Mouse (Mus musculus): Measurements from ENCODE around the gene Tyw1. TPM values are rescaled to one million over a fixed set of nuclear protein-coding genes. Genes with fewer than 3 reads are reported as not detected.

Tyw1 gene
- polyA plus RNA-seq, 1 experiment from 2014 or later: 30.2 TPM

DNA sequence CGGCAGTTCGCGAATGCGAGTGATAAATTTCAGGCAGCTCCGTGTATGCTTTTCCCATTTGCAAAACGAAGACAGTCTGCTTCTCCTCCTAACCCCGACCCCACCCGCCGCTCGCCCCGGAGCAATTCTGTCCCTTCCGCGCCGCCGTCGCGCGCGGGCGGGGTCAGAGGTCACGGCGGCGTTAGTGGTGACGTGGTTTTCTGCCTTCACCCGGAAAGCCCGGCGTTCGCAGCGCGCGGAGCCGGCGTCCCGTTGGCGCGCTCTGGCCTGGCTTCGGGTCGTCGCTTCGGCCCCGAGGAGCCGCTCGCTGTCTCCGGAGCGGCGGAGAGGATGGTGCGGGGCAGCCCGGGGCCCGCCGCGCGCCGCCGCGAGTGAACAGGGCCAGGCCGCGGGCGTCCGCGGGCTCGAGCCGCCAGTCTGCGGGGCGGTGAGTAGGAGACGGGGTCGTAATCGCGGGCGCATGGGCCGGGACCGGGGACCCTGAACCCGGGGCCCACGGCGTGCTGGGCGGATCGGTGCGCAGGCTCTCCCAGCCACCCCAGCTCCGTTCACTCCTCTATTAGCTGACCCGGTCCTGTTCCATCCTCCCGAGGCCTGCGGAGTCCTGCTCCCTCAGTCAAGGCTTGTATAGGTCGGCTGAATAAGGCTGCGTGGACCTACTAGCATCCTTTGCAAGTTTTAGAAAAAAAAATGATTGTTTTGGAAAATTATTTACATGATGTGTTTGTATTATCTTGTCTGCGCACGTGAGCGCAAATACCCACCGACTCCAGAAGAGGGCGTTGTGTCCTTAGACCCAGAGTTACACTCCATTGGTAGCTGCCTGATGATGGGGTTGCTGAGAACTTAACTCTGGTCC, 33.0 kb upstream of the Tyw1 start:
- peak; percentile 85 for ATAC-seq (ENCODE audit: low FRiP score, low TSS enrichment)
- peaks cover 16% of the 10 kb centered on the region for H3K4me1 ChIP-seq (ENCODE audit: control insufficient read depth, insufficient read depth, low read length)
- peak overlapping the region; percentile 63 for H3K4me2 ChIP-seq (replicated peaks; ENCODE audit: low read depth, low read length)
- H3K9ac ChIP-seq (ENCODE audit: low read depth, low read length): peak overlapping the region; percentile 97
- peak overlapping the region; percentile 99 for H3K4me3 ChIP-seq (ENCODE audit: low read length)
- no peaks in the 10 kb centered on the region; the same call in 1 of the 2 replicates for H3K36me3 ChIP-seq (ENCODE audit: control insufficient read depth, insufficient read depth, low read length)
- WGBS: under 1% methylated on average over 68 of the region's 88 CpGs
- no peaks in the 10 kb centered on the region; the same call in 1 of the 2 replicates for H3K9me3 ChIP-seq (ENCODE audit: control insufficient read depth, low read length)
- no peaks in the 10 kb centered on the region for H3K27me3 ChIP-seq (ENCODE audit: control insufficient read depth, insufficient read depth, low read length)
- peak overlapping the region; percentile 88 for H3K27ac ChIP-seq (ENCODE audit: low read depth, low read length)

GRCm38 (mm10) chr5:130226790-130227189, 28.6 kb upstream of the Tyw1 start:
- Histone ChIP-seq H3K36me3 (ENCODE audit: control insufficient read depth, insufficient read depth, low read length) (peaks cover 25% of the 10 kb centered on the region), H3K4me1 (ENCODE audit: control insufficient read depth, insufficient read depth, low read length) (peaks cover 10% of the 10 kb centered on the region), H3K9me3 (ENCODE audit: control insufficient read depth, low read length) (no peaks in the 10 kb centered on the region), H3K4me2 (replicated peaks; ENCODE audit: low read depth, low read length) (no peak overlapping the region), H3K4me3 (ENCODE audit: low read length) (no peak overlapping the region), H3K27me3 (ENCODE audit: control insufficient read depth, insufficient read depth, low read length) (no peaks in the 10 kb centered on the region), H3K27ac (ENCODE audit: low read depth, low read length) (no peak overlapping the region), H3K9ac (ENCODE audit: low read depth, low read length) (no peak overlapping the region)
- ATAC-seq (ENCODE audit: low FRiP score, low TSS enrichment): no peak
- WGBS: 95% methylated on average over 3 of the region's 3 CpGs

DNA sequence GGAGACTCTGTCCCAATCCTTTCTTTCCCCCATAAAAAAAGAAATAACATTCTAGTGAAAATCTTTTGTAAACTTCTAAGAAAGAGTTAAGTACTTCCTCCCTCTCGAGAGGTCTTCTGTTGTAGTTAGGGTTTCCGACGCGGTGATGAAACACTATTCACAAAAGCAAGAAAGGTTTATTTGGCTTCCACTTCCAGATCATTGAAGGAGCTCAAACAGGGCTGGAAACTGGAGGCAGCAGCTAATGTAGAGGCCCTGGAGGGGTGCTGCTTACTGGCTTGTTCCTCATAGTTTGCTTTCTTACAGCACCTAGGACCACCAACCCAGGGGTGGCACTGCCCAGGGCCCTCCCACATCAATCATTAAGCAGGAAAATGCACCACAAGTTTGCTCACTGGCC, 27.3 kb upstream of the Tyw1 start:
- 61% methylated on average over 4 of the region's 4 CpGs for WGBS
- no peak overlapping the region for H3K27ac ChIP-seq (ENCODE audit: low read depth, low read length)
- H3K9me3 ChIP-seq (ENCODE audit: control insufficient read depth, low read length): no peaks in the 10 kb centered on the region
- ATAC-seq (ENCODE audit: low FRiP score, low TSS enrichment): no peak
- no peaks in the 10 kb centered on the region for H3K27me3 ChIP-seq (ENCODE audit: control insufficient read depth, insufficient read depth, low read length)
- H3K36me3 ChIP-seq (ENCODE audit: control insufficient read depth, insufficient read depth, low read length): peaks cover 38% of the 10 kb centered on the region
- no peak overlapping the region for H3K4me2 ChIP-seq (replicated peaks; ENCODE audit: low read depth, low read length)
- H3K4me1 ChIP-seq (ENCODE audit: control insufficient read depth, insufficient read depth, low read length): peaks cover 8% of the 10 kb centered on the region
- H3K9ac ChIP-seq (ENCODE audit: low read depth, low read length): no peak overlapping the region
- H3K4me3 ChIP-seq (ENCODE audit: low read length): no peak overlapping the region

GRCm38 (mm10) chr5:130236302-130236701, 19.1 kb upstream of the Tyw1 start:
- no peaks in the 10 kb centered on the region for H3K9me3 ChIP-seq (ENCODE audit: control insufficient read depth, low read length)
- no peaks in the 10 kb centered on the region for H3K27me3 ChIP-seq (ENCODE audit: control insufficient read depth, insufficient read depth, low read length)
- ATAC-seq (ENCODE audit: low FRiP score, low TSS enrichment): no peak
- no peak overlapping the region for H3K4me2 ChIP-seq (replicated peaks; ENCODE audit: low read depth, low read length)
- WGBS: 90% methylated on average over 8 of the region's 8 CpGs
- H3K4me3 ChIP-seq (ENCODE audit: low read length): no peak overlapping the region
- no peak overlapping the region for H3K9ac ChIP-seq (ENCODE audit: low read depth, low read length)
- H3K36me3 ChIP-seq (ENCODE audit: control insufficient read depth, insufficient read depth, low read length): peaks cover 94% of the 10 kb centered on the region
- H3K4me1 ChIP-seq (ENCODE audit: control insufficient read depth, insufficient read depth, low read length): no peaks in the 10 kb centered on the region
- H3K27ac ChIP-seq (ENCODE audit: low read depth, low read length): no peak overlapping the region

GRCm38 (mm10) chr5:130239236-130239635, 16.2 kb upstream of the Tyw1 start:
- no peak overlapping the region for H3K27ac ChIP-seq (ENCODE audit: low read depth, low read length)
- no peaks in the 10 kb centered on the region for H3K27me3 ChIP-seq (ENCODE audit: control insufficient read depth, insufficient read depth, low read length)
- no peak overlapping the region for H3K4me2 ChIP-seq (replicated peaks; ENCODE audit: low read depth, low read length)
- H3K9me3 ChIP-seq (ENCODE audit: control insufficient read depth, low read length): no peaks in the 10 kb centered on the region
- H3K9ac ChIP-seq (ENCODE audit: low read depth, low read length): no peak overlapping the region
- ATAC-seq (ENCODE audit: low FRiP score, low TSS enrichment): no peak
- no peak overlapping the region for H3K4me3 ChIP-seq (ENCODE audit: low read length)
- H3K36me3 ChIP-seq (ENCODE audit: control insufficient read depth, insufficient read depth, low read length): peaks cover 92% of the 10 kb centered on the region
- H3K4me1 ChIP-seq (ENCODE audit: control insufficient read depth, insufficient read depth, low read length): no peaks in the 10 kb centered on the region
- 89% methylated on average over 7 of the region's 7 CpGs for WGBS

DNA sequence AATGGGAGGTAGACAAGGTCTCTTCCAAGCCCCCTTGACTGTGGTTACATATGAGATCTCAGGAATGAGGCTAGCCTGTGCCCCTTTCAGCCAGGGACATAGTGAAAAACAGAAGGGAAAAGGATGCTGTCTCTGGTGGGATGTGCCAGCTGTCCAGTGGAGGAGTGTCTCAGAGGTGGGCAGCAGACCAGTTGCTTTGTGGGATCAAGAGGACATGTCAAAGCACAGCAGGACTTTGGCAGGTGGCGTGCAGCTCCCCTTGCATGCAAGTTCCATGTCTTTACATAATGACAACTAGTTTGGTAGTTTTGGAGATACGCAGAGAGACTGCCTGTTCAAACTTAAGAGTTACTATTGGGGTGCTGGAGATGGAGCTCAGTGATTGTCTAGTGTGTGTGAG, 15.6 kb upstream of the Tyw1 start:
- Histone ChIP-seq H3K4me2 (replicated peaks; ENCODE audit: low read depth, low read length) (no peak overlapping the region), H3K36me3 (ENCODE audit: control insufficient read depth, insufficient read depth, low read length) (peaks cover 92% of the 10 kb centered on the region), H3K9me3 (ENCODE audit: control insufficient read depth, low read length) (no peaks in the 10 kb centered on the region), H3K27ac (ENCODE audit: low read depth, low read length) (no peak overlapping the region), H3K27me3 (ENCODE audit: control insufficient read depth, insufficient read depth, low read length) (no peaks in the 10 kb centered on the region), H3K4me3 (ENCODE audit: low read length) (no peak overlapping the region), H3K9ac (ENCODE audit: low read depth, low read length) (no peak overlapping the region), H3K4me1 (ENCODE audit: control insufficient read depth, insufficient read depth, low read length) (no peaks in the 10 kb centered on the region)
- ATAC-seq (ENCODE audit: low FRiP score, low TSS enrichment): no peak
- WGBS: 97% methylated on average over 2 of the region's 2 CpGs

- Histone ChIP-seq H3K9me3 (ENCODE audit: control insufficient read depth, low read length) (no peaks in the 10 kb centered on the region), H3K27me3 (ENCODE audit: control insufficient read depth, insufficient read depth, low read length) (no peaks in the 10 kb centered on the region), H3K9ac (ENCODE audit: low read depth, low read length) (no peak overlapping the region), H3K36me3 (ENCODE audit: control insufficient read depth, insufficient read depth, low read length) (peaks cover 93% of the 10 kb centered on the region), H3K4me3 (ENCODE audit: low read length) (no peak overlapping the region), H3K27ac (ENCODE audit: low read depth, low read length) (no peak overlapping the region), H3K4me1 (ENCODE audit: control insufficient read depth, insufficient read depth, low read length) (no peaks in the 10 kb centered on the region), H3K4me2 (replicated peaks; ENCODE audit: low read depth, low read length) (no peak overlapping the region)
- no peak for ATAC-seq (ENCODE audit: low FRiP score, low TSS enrichment)
- WGBS: 91% methylated on average over 12 of the region's 12 CpGs
These were observed 14.0 kb upstream of the Tyw1 start for GRCm38 (mm10) chr5:130241426-130241825.

GRCm38 (mm10) chr5:130247823-130248222, 7.6 kb upstream of the Tyw1 start:
- 77% methylated on average over 5 of the region's 5 CpGs for WGBS
- H3K36me3 ChIP-seq (ENCODE audit: control insufficient read depth, insufficient read depth, low read length): peaks cover 96% of the 10 kb centered on the region
- ATAC-seq (ENCODE audit: low FRiP score, low TSS enrichment): no peak
- no peak overlapping the region for H3K4me2 ChIP-seq (replicated peaks; ENCODE audit: low read depth, low read length)
- no peak overlapping the region for H3K9ac ChIP-seq (ENCODE audit: low read depth, low read length)
- no peak overlapping the region for H3K27ac ChIP-seq (ENCODE audit: low read depth, low read length)
- no peaks in the 10 kb centered on the region for H3K9me3 ChIP-seq (ENCODE audit: control insufficient read depth, low read length)
- H3K4me3 ChIP-seq (ENCODE audit: low read length): no peak overlapping the region
- H3K4me1 ChIP-seq (ENCODE audit: control insufficient read depth, insufficient read depth, low read length): no peaks in the 10 kb centered on the region
- no peaks in the 10 kb centered on the region for H3K27me3 ChIP-seq (ENCODE audit: control insufficient read depth, insufficient read depth, low read length)

GRCm38 (mm10) chr5:130254164-130255016, 1.0 kb upstream of the Tyw1 start:
- 15% methylated on average over 19 of the region's 19 CpGs for WGBS
- no peak for ATAC-seq (ENCODE audit: low FRiP score, low TSS enrichment)

More at GRCm38 (mm10) chr5:130254164-130255016, 1.0 kb upstream of the Tyw1 start:
- peak overlapping the region; percentile 63 for H3K4me2 ChIP-seq (replicated peaks; ENCODE audit: low read depth, low read length)
- peak overlapping the region; percentile 82 for H3K27ac ChIP-seq (ENCODE audit: low read depth, low read length)
- peak overlapping the region; percentile 81 for H3K9ac ChIP-seq (ENCODE audit: low read depth, low read length)
- peaks cover 44% of the 10 kb centered on the region for H3K36me3 ChIP-seq (ENCODE audit: control insufficient read depth, insufficient read depth, low read length)
- H3K4me1 ChIP-seq (ENCODE audit: control insufficient read depth, insufficient read depth, low read length): peaks cover 4% of the 10 kb centered on the region; the same call in 1 of the 2 replicates
- H3K27me3 ChIP-seq (ENCODE audit: control insufficient read depth, insufficient read depth, low read length): no peaks in the 10 kb centered on the region
- H3K9me3 ChIP-seq (ENCODE audit: control insufficient read depth, low read length): no peaks in the 10 kb centered on the region
- peak overlapping the region; percentile 81 for H3K4me3 ChIP-seq (ENCODE audit: low read length)
